Mouse (Mus musculus) lung, postnatal 0 days (tissue): ENCODE data around the gene Fbxo3. TPM values are rescaled to one million over a fixed set of nuclear protein-coding genes. Genes with fewer than 3 reads are reported as not detected.
A peak's percentile ranks its signal among the peaks of the same experiment; 100 is the strongest.
"Not testable (repeated sequence)": the region's sequence is repeated elsewhere in the genome, so short reads cannot be mapped to it uniquely, and the experiment has no call there.

Experiments used
- ATAC-seq: fragments of 200-750 bp; cut with Nextera tagmentation; 2 replicates; pipeline ENCODE4 v1.8.0; 2017; ENCODE audit warnings: moderate library complexity
- DNase-seq: peaks from one replicate; pipeline ENCODE4 v3.0.0-alpha.2; 2016; ENCODE audit warnings: low spot score
- H3K27ac ChIP-seq: fragments of 300-500 bp; sonication (generic); 2 replicates; pipeline ENCODE4 v1.5.1; 2014; ENCODE audit warnings: antibody characterized with exemption, mild to moderate bottlenecking, low read length, mixed read lengths
- H3K27me3 ChIP-seq: fragments of 300-500 bp; sonication (generic); replicated peaks from 2 replicates; pipeline ENCODE4 v1.6.1; 2014; ENCODE audit warnings: low read length, mixed read lengths; ENCODE audit not compliant: insufficient read depth
- H3K36me3 ChIP-seq: fragments of 300-500 bp; sonication (generic); 2 replicates; pipeline ENCODE4 v1.6.1; 2014; ENCODE audit warnings: low read length, mixed read lengths; ENCODE audit not compliant: insufficient read depth
- H3K4me1 ChIP-seq: fragments of 300-500 bp; sonication (generic); 2 replicates; pipeline ENCODE4 v1.6.1; 2014; ENCODE audit warnings: antibody characterized with exemption, low read depth, low read length, mixed read lengths; ENCODE audit not compliant: insufficient read depth
- H3K4me2 ChIP-seq: fragments of 300-500 bp; sonication (generic); replicated peaks from 2 replicates; pipeline ENCODE4 v1.6.1; 2014; ENCODE audit warnings: low read depth, mild to moderate bottlenecking, low read length, moderate library complexity, mixed read lengths
- H3K4me3 ChIP-seq: fragments of 300-500 bp; sonication (generic); 2 replicates; pipeline ENCODE4 v1.5.1; 2014; ENCODE audit warnings: low read depth, low read length
- H3K9ac ChIP-seq: fragments of 300-500 bp; sonication (generic); replicated peaks from 2 replicates; pipeline ENCODE4 v1.6.1; 2014; ENCODE audit warnings: low read depth, mild to moderate bottlenecking
- H3K9me3 ChIP-seq: fragments of 300-500 bp; sonication (generic); 2 replicates; pipeline ENCODE4 v1.6.1; 2016; ENCODE audit warnings: low read length, mixed read lengths
- CTCF ChIP-seq: IDR thresholded peaks from 2 replicates; pipeline ENCODE4 v1.5.1; 2016; ENCODE audit warnings: antibody characterized with exemption, mild to moderate bottlenecking
- EP300 ChIP-seq: IDR thresholded peaks from 2 replicates; pipeline ENCODE4 v1.6.1; 2016; ENCODE audit warnings: antibody characterized with exemption, mild to moderate bottlenecking, control low read depth
- WGBS: fragments of 180-500 bp; shearing (Covaris S2); extraction: QIAGEN DNeasy Blood & Tissue Kit; methylation state at CpG from one replicate; pipeline ENCODE4 v1.1.7; 2014; 5-methylcytosine and 5-hydroxymethylcytosine counted together
- polyA plus RNA-seq: library from polyadenylated mRNA; unstranded; fragments of >200 nt; fragmentation: Nextera tagmentation; extraction: Ambion mirVana; gene quantifications from 2 replicates; pipeline ENCODE4 v1.2.1, GENCODE M21; 2015

Fbxo3 gene
- polyA plus RNA-seq, 1 experiment from 2014 or later, result 38.3 TPM

DNA sequence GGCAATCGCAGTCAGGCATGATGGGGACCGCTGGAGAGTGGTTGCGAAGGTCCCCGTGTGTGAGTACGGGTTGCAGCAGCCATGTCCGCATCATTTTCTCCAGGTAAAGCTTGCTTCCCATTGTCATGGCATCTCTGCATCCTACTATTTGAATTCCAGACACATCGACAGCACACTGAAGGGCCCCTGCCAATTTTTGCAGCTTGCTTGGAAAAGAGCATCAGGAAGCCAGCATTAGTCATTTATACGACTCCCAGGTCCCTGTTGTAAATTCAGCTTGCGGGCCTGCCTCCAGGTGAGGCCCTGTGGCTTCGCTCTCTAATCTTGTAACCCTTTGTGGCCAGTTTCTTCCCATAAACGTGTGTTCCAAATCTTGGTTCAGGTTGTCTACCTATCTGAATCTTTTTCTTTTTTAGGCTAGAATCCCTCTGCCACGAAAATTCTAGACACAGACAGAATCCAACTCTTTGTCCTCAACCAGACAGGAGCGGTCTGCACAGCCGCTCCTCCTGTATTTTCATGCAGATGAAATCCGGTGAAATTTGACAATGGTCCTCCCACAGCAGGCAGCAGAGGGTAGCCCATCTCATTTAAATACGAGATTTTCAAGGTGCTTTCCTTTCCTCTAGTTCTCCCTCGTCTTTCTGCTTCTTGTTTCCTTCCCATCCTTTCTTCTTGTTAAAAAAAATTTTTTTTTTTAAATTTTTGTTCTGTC lies 34.7 kb upstream of the Fbxo3 start:
- TF ChIP-seq CTCF, result no peak
- no peak for TF ChIP-seq EP300
- Histone ChIP-seq H3K27me3 (no peaks in the 10 kb centered on the region), H3K27ac (no peak overlapping the region), H3K9me3 (no peaks in the 10 kb centered on the region), H3K4me3 (no peak overlapping the region), H3K4me1 (no peaks in the 10 kb centered on the region), H3K4me2 (no peak overlapping the region), H3K36me3 (no peaks in the 10 kb centered on the region), H3K9ac (no peak overlapping the region)
- no peak for ATAC-seq
- 38% methylated on average over 17 of the region's 17 CpGs for WGBS
- DNase-seq, result no peak

DNA sequence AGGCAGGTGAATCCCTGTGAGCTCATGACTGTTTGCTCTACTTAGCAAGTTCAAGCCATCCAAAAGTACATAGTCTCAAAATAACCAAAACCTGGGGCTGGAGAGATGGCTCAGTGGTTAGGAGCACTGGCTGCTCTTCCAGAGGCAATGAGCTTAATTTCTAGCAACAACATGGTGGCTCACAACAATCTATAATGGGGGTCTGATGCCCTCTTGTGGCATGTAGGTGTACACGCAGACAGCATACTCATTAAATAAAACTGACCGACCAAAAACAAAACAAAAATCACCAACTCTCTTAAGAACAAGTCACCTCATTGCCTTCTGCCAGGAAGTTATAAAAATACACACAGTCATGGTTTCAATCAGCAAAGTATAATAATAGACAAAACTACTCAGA lies 26.4 kb upstream of the Fbxo3 start:
- H3K36me3 ChIP-seq, result no peaks in the 10 kb centered on the region
- no peak overlapping the region for H3K27ac ChIP-seq
- H3K4me2 ChIP-seq, result no peak overlapping the region
- TF ChIP-seq EP300 (no peak), CTCF (peak; percentile 63)
- H3K27me3 ChIP-seq, result no peaks in the 10 kb centered on the region
- H3K4me3 ChIP-seq, result no peak overlapping the region
- WGBS, result 15% methylated on average over 2 of the region's 2 CpGs
- H3K4me1 ChIP-seq, result no peaks in the 10 kb centered on the region
- ATAC-seq (no peak), DNase-seq (peak; percentile 49)
- H3K9ac ChIP-seq, result no peak overlapping the region
- no peaks in the 10 kb centered on the region for H3K9me3 ChIP-seq

GRCm38 (mm10) chr2:104001861-104002260 lies 25.7 kb upstream of the Fbxo3 start:
- Histone ChIP-seq H3K4me3 (no peak overlapping the region), H3K36me3 (no peaks in the 10 kb centered on the region), H3K9ac (no peak overlapping the region), H3K9me3 (no peaks in the 10 kb centered on the region), H3K4me2 (no peak overlapping the region), H3K27ac (no peak overlapping the region), H3K4me1 (no peaks in the 10 kb centered on the region), H3K27me3 (no peaks in the 10 kb centered on the region)
- no peak for DNase-seq
- 70% methylated on average over 4 of the region's 4 CpGs for WGBS
- ATAC-seq, result no peak
- TF ChIP-seq CTCF, result no peak
- TF ChIP-seq EP300, result no peak

DNA sequence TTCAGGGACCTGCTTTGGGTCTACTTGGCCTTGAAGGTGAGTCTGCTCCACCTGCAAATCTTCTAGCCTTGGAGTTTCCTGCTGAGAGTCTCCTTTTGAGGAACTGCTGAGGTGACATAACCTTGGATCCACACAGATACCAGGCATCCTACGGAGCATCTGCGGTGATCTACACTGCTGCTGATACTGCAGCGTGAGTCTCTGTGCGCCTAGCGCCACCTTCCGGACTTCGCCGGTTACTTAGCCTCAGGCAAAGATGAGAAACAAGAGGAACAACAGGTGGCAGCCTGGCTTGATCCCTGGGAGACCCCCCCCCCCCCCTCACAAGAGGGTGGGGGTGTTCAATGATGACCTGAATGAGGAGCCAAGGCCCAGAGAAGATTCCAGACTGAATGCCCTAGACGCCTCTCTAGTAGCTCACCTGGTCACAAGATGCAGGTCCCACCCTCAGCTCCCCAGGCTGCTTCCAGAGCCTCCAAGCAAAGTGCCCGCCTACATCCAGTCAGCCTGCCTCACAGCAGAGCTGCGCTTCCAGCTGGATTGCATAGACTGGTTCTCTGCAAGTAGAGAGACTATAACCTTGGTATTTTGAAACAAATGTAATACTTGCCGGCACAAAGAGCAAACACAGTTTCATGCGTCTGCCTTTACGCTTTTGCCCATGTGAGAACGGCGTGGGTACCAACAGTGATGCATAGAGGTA lies 24.7 kb upstream of the Fbxo3 start:
- TF ChIP-seq CTCF (peak; percentile 73), EP300 (no peak)
- ATAC-seq (no peak), DNase-seq (peak; percentile 15)
- Histone ChIP-seq H3K36me3 (no peaks in the 10 kb centered on the region), H3K27me3 (no peaks in the 10 kb centered on the region), H3K4me3 (no peak overlapping the region), H3K27ac (no peak overlapping the region), H3K9me3 (no peaks in the 10 kb centered on the region), H3K9ac (no peak overlapping the region), H3K4me2 (no peak overlapping the region), H3K4me1 (no peaks in the 10 kb centered on the region)
- WGBS, result 30% methylated on average over 16 of the region's 16 CpGs

DNA sequence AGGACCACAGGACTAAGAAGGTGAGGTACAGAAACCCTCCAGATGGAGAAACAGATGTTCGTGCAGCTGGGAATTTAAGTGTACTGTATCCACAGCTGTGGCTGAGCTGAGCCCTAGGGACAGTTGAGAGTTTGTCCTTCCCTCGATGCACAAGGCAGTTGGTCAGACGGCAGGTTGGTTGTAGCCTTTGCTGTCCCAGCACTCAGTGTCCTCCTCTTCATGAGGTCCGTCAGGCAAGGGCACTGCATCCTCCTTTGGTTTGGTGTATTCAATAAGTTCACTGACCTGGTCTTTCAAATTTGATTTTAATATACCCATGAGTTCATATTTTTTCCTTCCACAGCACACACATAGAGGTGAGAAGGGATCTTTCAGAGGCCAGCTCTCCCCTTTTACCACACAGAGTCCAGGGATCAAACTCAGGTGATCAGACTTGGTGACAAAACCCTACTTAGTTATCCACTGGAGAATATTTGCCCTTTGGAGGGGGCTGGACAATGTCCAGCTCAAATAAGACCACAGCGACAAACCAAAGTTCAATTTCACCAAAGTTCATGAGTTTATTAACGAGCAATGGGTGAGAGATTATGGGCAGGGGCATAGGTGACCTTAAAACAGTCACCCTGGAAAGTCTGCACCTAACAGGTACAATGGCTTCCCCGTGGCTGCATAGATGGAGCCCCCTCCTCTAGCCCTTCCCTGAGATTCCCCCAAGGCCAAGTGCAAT lies 19.6 kb upstream of the Fbxo3 start:
- H3K4me1 ChIP-seq, result no peaks in the 10 kb centered on the region
- no peaks in the 10 kb centered on the region for H3K36me3 ChIP-seq
- no peaks in the 10 kb centered on the region for H3K9me3 ChIP-seq
- no peak overlapping the region for H3K9ac ChIP-seq
- no peak overlapping the region for H3K27ac ChIP-seq
- H3K27me3 ChIP-seq, result no peaks in the 10 kb centered on the region
- ATAC-seq (no peak), DNase-seq (no peak)
- TF ChIP-seq CTCF, result no peak
- no peak for TF ChIP-seq EP300
- no peak overlapping the region for H3K4me3 ChIP-seq
- no peak overlapping the region for H3K4me2 ChIP-seq
- 73% methylated on average over 7 of the region's 7 CpGs for WGBS

GRCm38 (mm10) chr2:104008853-104009252 lies 18.7 kb upstream of the Fbxo3 start:
- H3K27me3 ChIP-seq, DNase-seq, H3K4me1 ChIP-seq, H3K36me3 ChIP-seq, H3K4me3 ChIP-seq, H3K27ac ChIP-seq, H3K4me2 ChIP-seq, H3K9ac ChIP-seq, ATAC-seq, H3K9me3 ChIP-seq: not testable (repeated sequence)
- WGBS, result 94% methylated on average over 3 of the region's 3 CpGs
